Mouse (Mus musculus) kidney, postnatal 4 days (tissue): ENCODE data around the gene Gnb1l.
"Not testable (repeated sequence)": the region's sequence is repeated elsewhere in the genome, so short reads cannot be mapped to it uniquely, and the experiment has no call there.

ENCODE experiments used
- DNase-seq, 2 experiments: peaks; one replicate each; pipeline ENCODE4 v3.0.0; 2021; ENCODE audit warnings: mixed read lengths in 2 of 2

Gene Gnb1l

DNA sequence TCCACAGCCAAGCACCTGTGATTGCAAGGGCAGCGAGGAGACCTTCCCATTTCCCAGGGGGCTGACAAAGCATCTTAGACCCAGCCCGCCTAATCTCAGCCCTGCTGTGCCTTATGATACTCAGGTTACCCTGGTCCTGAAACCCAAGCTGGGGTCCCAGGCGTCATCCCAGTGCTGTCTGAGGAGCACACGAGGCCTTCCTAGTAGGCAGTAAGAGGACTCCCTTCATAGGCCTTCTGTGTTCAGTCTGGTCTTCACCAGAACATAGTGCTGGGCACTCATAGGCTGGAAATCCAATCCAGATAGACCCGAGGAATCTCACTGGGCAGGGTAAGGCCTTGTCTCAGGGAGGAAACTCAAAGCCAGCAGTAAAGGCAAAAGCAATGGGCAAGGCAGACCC, 14.7 kb upstream of the Gnb1l start:
- DNase-seq, result no peak

DNA sequence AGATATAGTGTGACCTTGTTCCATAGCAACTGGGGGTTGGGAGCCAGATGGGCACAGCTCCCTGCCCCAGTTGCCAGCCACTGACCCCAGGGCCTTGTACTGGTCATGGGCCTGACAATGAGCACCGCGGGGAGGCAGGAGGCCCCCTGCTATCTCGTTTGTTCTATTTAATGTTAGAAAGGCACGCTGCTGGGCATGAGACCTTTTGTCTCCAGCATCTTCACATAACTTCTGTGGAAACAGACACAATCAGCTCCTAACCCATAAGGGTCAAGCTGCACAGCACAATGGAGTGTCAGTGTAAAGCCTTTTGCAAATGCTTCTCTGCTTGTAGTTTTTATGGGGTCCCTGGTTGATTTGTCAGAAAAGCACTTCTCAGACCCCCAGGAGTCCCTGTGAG, 14.1 kb upstream of the Gnb1l start:
- no peak for DNase-seq

DNA sequence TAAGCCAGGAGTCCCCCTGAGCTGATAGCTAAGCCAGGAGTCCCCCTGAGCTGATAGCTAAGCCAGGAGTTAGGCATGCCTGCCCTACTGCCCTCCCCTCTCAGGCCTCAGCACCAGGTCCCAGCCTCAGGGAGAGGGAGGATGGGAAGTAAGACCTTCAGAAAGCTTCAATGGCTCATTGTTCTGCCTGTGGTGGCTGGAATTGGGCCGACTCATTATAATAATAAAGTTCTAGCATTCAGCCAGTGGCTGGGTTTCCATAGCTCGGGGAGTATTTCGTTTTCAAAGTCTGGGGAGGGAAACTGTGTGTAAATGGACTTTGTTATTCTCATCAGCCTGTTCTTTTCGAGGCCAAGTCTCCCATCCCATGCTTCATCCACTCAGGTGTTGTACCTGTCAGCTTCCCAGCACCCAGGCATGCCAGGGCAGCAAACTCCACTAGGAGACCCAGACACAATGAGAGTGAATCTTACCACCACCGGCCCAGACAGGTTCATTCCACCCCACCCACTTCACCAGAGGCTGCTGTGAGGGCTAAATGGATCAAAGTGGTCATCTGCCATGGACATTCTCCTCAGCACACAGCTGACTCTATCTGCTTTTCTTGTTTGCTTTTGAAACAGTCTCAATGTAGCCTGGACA, 13.6 kb upstream of the Gnb1l start:
- DNase-seq, result no peak

GRCm38 (mm10) chr16:18486126-18486525, 12.4 kb upstream of the Gnb1l start:
- no peak for DNase-seq

GRCm38 (mm10) chr16:18490281-18490680, 8.2 kb upstream of the Gnb1l start:
- no peak for DNase-seq

DNA sequence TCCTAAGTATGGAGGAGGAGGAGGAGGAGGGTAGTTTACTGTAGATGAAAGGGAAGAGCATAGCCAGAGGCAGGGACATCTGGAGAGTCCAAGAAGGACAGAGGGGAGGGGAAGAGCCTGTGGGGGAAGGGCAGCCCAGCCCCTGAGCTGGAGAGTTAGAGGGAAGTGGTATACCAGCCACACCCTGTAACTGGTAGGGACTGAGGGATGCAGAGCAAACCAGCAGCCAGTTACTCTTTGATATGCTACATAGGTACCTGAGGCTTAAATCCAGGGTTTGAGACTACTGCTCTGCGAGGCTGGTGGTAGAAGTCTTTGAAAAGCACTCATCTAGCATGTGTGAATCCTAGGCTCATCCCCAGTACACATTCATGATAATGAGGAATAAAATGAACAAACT, 7.6 kb upstream of the Gnb1l start:
- DNase-seq, result no peak

DNA sequence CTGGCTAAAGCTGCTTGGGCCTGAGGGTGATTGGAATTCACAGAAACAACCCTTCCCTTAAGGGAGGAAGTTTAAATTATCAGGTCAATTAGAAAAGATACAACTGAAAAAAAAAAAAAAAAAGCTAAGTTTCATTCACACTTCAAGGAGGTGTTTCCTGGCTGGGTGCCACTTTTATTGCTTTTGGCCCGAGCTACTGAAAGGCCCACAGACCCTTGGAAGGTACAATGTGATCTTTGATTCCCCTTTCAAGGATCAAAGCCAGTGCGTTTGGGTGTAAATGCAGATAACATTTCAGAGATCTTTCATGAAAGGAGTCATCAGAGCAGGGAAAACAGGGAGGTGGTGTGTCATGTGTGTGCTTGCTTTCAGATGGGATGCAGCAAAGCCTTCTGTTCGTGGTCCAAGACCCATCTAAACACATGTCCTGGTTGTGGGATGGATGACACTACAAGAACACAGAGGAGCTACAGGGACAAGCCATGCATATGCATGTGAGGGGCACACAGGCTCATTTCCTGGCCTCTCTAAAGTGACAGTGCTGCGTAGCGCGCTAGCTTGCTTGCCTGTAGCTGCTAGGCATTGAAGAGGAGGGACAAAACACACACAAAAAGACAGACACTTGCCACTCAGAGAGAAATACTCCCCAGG, 523 bp upstream of the Gnb1l start:
- peak in 1 of 2 experiments; percentile 28 for DNase-seq

- peak in 1 of 2 experiments; percentile 69 for DNase-seq
These were observed 483 bp downstream of the Gnb1l start for GRCm38 (mm10) chr16:18498996-18499395.

DNA sequence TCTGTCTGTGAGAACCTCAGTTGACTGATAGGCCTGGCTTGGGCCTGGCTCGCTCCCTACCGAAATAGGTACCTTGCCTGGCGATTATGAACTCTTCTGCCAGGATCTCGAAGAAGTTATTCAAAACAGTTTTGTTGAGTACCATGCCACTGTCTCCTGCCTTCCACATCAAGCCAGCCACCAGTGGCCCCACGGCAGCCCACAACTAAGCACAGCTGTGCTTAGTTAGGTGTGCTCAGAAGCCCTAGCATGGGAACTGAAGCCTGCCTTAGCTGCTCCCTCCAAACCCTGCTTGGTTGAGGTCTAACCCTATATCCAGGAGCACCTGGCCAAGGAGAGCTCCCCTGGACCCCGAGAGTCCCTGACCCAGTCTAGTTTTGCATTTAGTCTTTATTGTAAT, 3.0 kb downstream of the Gnb1l start:
- DNase-seq, result no peak

DNA sequence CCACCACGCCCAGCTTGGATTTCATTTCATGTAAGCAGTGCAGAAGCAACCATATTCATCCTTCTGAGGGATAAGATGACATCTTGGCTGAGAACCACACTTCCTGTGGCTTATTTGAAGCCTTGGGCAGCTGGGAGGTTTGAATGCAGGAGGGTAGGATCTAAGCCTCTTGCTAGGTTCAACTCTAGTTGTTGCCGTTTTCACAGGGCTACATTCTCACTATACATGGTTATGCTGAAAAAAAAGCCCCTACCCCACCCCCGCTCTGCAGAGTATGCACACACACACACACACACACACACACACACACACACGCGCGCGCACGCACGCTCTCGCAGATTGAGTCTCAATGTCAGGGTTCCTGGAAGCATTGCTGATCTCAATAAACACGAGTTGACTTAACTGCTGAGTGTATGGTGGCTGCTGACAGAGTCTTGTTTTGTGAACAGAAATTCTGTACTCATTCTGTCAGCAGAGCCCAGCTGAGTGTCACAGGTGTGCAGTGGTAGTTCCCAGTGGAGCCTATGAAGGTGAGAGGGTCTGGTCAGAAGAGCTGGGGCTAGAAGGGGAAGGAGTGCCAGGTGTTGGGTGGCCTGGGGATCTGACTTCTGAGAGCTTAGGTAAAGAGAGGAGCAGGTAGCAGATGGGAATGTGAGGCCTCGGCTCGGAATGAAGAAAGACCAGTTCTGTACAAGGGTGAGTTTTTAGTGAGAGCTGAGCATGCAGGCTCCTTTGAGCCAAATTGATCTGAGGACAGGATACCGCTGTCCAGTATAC, 5.2 kb downstream of the Gnb1l start:
- no peak for DNase-seq

- no peak for DNase-seq
These were observed 8.1 kb downstream of the Gnb1l start for GRCm38 (mm10) chr16:18506524-18507199.

DNA sequence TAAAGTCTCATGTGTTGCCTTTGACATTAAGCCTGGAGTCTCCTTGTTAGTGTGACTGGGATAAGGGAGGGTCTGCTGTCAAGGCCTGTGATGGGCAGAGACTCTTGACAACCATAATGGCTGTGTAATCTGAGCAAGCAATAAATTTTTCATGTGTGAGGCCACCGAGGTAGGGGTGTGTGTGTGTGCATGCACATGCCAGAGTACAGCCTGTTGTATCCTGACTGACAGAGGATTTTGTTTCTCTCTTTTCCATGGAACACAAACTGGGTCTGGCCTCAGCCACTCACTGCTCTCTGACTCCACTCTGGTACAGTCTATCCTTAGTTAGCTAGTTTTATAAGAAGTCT, 8.7 kb downstream of the Gnb1l start:
- DNase-seq, result no peak

DNA sequence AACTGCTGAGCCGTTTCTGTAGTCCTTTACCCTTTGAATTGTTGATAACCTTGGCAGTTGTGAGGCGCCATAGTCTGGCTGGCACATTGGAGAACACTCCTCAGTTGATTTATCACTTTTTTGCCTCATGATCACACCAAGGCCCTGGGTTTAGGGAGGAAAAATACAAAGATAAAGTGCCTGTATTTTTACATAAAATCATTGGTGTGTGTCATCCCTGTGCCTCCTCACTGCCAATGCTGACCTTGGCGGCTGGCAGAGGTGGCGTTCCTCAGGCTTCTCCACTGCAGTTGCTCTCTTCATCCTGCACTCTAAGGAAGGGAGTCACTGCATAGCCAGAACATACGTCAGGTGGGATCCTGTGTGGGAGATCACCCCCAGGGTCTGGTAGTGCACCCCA, 13.2 kb downstream of the Gnb1l start:
- no peak for DNase-seq

- no peak for DNase-seq
These were observed 15.0 kb downstream of the Gnb1l start for GRCm38 (mm10) chr16:18513508-18513907.

DNA sequence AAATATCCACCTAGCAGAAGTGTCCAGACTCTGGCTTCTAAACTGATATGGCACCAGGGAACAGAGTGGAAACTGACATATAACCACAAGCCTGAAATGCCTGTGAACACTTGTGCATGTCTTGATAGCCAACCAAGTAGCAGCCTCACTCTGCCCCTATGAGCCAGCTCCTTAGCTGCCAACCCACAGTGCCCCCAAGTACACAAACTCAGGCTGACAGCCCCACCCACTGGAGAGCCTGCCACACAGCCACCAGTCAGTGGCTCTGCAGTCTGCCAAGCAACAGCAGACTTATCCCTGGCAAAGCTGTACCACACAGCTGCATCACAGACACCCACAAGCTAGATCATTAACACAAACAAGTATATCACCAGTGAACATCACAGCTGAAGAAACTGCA, 19.6 kb downstream of the Gnb1l start:
- peak; percentile 38 to 55 for DNase-seq

GRCm38 (mm10) chr16:18523563-18524245, 25.2 kb downstream of the Gnb1l start:
- no peak for DNase-seq

DNA sequence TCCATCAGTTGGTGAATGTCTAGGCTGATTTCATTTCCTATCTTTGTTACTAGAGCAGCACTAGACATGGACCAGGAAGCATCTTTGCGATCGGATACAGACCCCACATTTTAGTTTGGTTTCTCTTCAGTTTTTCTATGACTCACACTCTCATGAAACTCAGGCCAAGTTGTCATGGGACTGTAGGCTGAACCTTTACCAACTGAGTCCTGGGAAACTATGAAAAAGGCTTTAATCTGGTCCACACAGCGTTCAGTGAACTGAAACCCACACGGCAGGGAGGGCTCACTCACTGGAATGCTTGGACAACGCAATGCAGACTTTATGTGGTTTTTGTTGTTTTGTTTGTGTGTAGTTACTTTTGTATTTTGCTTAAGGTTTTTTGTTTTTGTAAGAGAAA, 30.1 kb downstream of the Gnb1l start:
- no peak for DNase-seq

GRCm38 (mm10) chr16:18533061-18533460, 34.5 kb downstream of the Gnb1l start:
- DNase-seq, result not testable (repeated sequence)

DNA sequence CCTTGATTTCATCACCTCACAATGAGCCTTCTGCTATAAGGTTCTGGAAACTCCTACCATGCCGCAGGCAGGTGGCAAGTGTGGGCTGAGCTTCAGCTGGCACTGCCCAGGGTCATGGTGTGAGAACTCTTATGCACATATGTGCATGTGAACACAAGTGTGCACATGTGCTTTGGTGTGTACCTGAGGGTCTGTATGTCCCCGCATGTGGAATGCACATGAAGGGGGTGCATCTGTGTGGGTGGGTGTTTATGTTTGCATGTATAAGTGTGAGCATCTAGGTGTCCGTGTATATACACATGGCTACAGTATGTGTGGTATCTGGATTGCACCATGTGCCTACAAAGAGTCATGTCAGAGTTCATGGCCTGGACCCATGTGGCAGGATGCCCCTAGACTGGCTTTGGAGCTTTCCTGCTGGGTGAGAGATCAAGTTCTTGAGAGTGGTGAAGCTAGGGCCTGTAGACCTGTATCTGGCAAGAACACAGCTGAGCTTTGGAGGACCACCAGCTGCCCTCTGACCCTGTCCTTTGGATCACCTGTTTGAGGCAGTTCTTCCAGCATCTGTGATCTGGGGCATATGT, 39.0 kb downstream of the Gnb1l start:
- no peak for DNase-seq

GRCm38 (mm10) chr16:18539281-18539680, 40.8 kb downstream of the Gnb1l start:
- DNase-seq, result no peak

DNA sequence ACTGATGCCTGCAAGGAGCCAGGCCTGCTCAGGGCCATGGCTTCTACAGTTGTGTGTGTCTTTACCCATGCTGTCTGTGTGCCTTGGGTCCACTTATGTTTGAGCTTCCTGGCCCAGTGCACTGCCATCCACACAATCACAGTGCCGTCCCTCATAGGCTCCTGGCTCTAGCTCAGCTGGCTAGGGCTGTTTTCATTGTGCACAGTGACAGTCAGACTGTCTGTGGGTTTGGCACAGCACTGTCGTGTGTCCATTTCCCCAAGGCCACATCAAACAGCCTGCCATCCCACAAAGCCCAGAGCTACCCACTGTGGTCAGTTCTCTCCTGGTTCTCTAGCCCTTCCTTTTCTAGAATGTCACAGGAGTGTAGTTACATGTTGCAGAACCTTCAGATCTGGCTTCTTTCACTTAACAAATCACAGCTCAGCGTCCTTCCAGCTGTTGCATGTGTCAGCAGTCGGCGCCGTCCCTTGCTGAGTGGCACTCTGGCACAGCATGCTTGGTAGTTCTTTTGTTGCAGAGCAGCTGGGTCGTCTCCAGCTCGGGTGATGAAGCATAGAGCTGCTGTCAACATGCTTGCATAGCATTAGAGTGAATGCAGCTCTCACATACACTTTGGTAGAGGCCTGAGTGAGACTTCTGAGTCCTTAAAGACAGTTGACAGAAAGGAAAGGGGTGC, 44.8 kb downstream of the Gnb1l start:
- peak; percentile 34 to 43 for DNase-seq

DNA sequence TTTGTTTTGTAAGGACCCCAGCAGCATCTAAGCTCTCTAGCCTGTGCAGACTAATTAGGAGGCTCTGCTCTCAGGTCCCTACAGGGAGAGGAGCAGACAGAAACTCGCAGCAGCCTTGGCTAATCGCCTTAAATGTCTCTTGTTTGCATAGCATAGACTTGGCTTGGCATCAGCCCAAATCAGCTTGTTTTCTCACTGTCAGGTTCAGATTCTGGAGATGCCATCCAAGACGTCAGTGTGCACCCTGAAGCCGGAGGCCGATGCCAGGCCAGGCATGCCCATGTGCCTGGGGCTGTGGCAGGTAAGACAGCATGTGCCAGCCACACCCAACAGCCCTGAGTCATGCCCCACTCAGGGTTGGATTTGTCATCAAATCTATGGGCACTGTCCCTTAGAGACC, 49.4 kb downstream of the Gnb1l start:
- no peak for DNase-seq
